Mouse (Mus musculus) erythroblast, embryonic 14.5 days (primary cell): ENCODE data around the gene Nob1.

Source experiments
- GATA1 ChIP-seq: IDR thresholded peaks from 2 replicates; pipeline ENCODE4 v1.6.1; 2012; ENCODE audit warnings: low read length, inconsistent platforms, mixed read lengths
- TAL1 ChIP-seq: IDR thresholded peaks from 3 replicates; pipeline ENCODE4 v1.6.1; 2012; ENCODE audit warnings: low read length, inconsistent platforms, mixed read lengths

- TF ChIP-seq GATA1 (peak; percentile 79), TAL1 (peak; percentile 59; the same call in 2 of the 3 replicates)
Measured at GRCm38 (mm10) chr8:107436841-107437421, 12.1 kb upstream of the Nob1 start.
